Mouse (Mus musculus): ENCODE data around the gene Tecpr1. TPM values are rescaled to one million over a fixed set of nuclear protein-coding genes. Genes with fewer than 3 reads are reported as not detected.
A peak's percentile ranks its signal among the peaks of the same experiment; 100 is the strongest.

Tecpr1 gene
- polyA plus RNA-seq, 1 experiment from 2014 or later, result 21.2 TPM

- 17% methylated on average over 2 of the region's 2 CpGs for WGBS
- 0 out of 2 replicates have a peak, but pooled peaks cover 2% of the 10 kb centered on the region for H3K36me3 ChIP-seq
- H3K4me3 ChIP-seq (replicated peaks), result peak overlapping the region; percentile 90
- ATAC-seq (ENCODE audit: insufficient read depth, low FRiP score, low read depth), result no peak
- peak overlapping the region; percentile 71 for H3K4me2 ChIP-seq
- H3K9ac ChIP-seq, result no peak overlapping the region
- H3K4me1 ChIP-seq, result peaks cover 42% of the 10 kb centered on the region
- no peaks in the 10 kb centered on the region for H3K27me3 ChIP-seq (replicated peaks)
- no peaks in the 10 kb centered on the region for H3K9me3 ChIP-seq
- H3K27ac ChIP-seq, result 0 out of 2 replicates have a peak overlapping the region, but pooled peaks have one; percentile 22
Observed at GRCm38 (mm10) chr5:144258687-144259086, 35.3 kb upstream of the Tecpr1 start.

GRCm38 (mm10) chr5:144258131-144258611 is 34.8 kb upstream of the Tecpr1 start:
- peak overlapping the region; percentile 90 for H3K4me3 ChIP-seq (replicated peaks)
- no peak for ATAC-seq (ENCODE audit: insufficient read depth, low FRiP score, low read depth)
- H3K4me1 ChIP-seq, result peaks cover 42% of the 10 kb centered on the region
- no peaks in the 10 kb centered on the region for H3K36me3 ChIP-seq
- 0 out of 2 replicates have a peak overlapping the region, but pooled peaks have one; percentile 23 for H3K9ac ChIP-seq
- H3K4me2 ChIP-seq, result peak overlapping the region; percentile 71
- no peaks in the 10 kb centered on the region for H3K9me3 ChIP-seq
- 25% methylated on average over 13 of the region's 14 CpGs for WGBS
- H3K27me3 ChIP-seq (replicated peaks), result no peaks in the 10 kb centered on the region
- peak overlapping the region; percentile 22; the same call in 1 of the 2 replicates for H3K27ac ChIP-seq

- H3K4me2 ChIP-seq, result peak overlapping the region; percentile 71
- peaks cover 42% of the 10 kb centered on the region for H3K4me1 ChIP-seq
- H3K4me3 ChIP-seq (replicated peaks), result peak overlapping the region; percentile 90
- peak overlapping the region; percentile 20; the same call in 1 of the 2 replicates for H3K9ac ChIP-seq
- no peaks in the 10 kb centered on the region for H3K36me3 ChIP-seq
- H3K9me3 ChIP-seq, result no peaks in the 10 kb centered on the region
- WGBS, result 64% methylated on average over 3 of the region's 3 CpGs
- H3K27me3 ChIP-seq (replicated peaks), result no peaks in the 10 kb centered on the region
- peak overlapping the region; percentile 22; the same call in 1 of the 2 replicates for H3K27ac ChIP-seq
- ATAC-seq (ENCODE audit: insufficient read depth, low FRiP score, low read depth), result no peak
Observed at GRCm38 (mm10) chr5:144257451-144258110, 34.2 kb upstream of the Tecpr1 start.

GRCm38 (mm10) chr5:144256888-144257287 is 33.5 kb upstream of the Tecpr1 start:
- peak overlapping the region; percentile 90; the same call in 1 of the 2 replicates for H3K9ac ChIP-seq
- 6% methylated on average over 1 of the region's 1 CpGs for WGBS

GRCm38 (mm10) chr5:144256541-144256870 is 33.1 kb upstream of the Tecpr1 start:
- Histone ChIP-seq H3K36me3 (no peaks in the 10 kb centered on the region), H3K9me3 (no peaks in the 10 kb centered on the region), H3K27ac (peak overlapping the region; percentile 94), H3K9ac (peak overlapping the region; percentile 90), H3K27me3 (replicated peaks) (no peaks in the 10 kb centered on the region), H3K4me3 (replicated peaks) (peak overlapping the region; percentile 90), H3K4me2 (peak overlapping the region; percentile 71), H3K4me1 (peaks cover 42% of the 10 kb centered on the region)
- WGBS, result 7% methylated on average over 7 of the region's 7 CpGs
- ATAC-seq (ENCODE audit: insufficient read depth, low FRiP score, low read depth), result no peak

More at GRCm38 (mm10) chr5:144256888-144257287, 33.5 kb upstream of the Tecpr1 start:
- peak overlapping the region; percentile 71 for H3K4me2 ChIP-seq
- H3K4me3 ChIP-seq (replicated peaks), result peak overlapping the region; percentile 90
- no peaks in the 10 kb centered on the region for H3K9me3 ChIP-seq
- H3K4me1 ChIP-seq, result peaks cover 42% of the 10 kb centered on the region
- H3K27me3 ChIP-seq (replicated peaks), result no peaks in the 10 kb centered on the region
- H3K36me3 ChIP-seq, result no peaks in the 10 kb centered on the region
- no peak for ATAC-seq (ENCODE audit: insufficient read depth, low FRiP score, low read depth)
- peak overlapping the region; percentile 94 for H3K27ac ChIP-seq

GRCm38 (mm10) chr5:144255632-144256540 is 32.5 kb upstream of the Tecpr1 start:
- under 1% methylated on average over 40 of the region's 40 CpGs for WGBS
- Histone ChIP-seq H3K4me1 (peaks cover 42% of the 10 kb centered on the region), H3K4me2 (peak overlapping the region; percentile 71), H3K36me3 (no peaks in the 10 kb centered on the region), H3K9me3 (no peaks in the 10 kb centered on the region), H3K9ac (peak overlapping the region; percentile 90), H3K27me3 (replicated peaks) (no peaks in the 10 kb centered on the region), H3K27ac (peak overlapping the region; percentile 94), H3K4me3 (replicated peaks) (peak overlapping the region; percentile 90)
- ATAC-seq (ENCODE audit: insufficient read depth, low FRiP score, low read depth), result peak; percentile 19; the same call in 1 of the 2 replicates

- Histone ChIP-seq H3K9ac (peak overlapping the region; percentile 90), H3K4me1 (peaks cover 42% of the 10 kb centered on the region), H3K4me2 (peak overlapping the region; percentile 71), H3K27ac (peak overlapping the region; percentile 94), H3K27me3 (replicated peaks) (no peaks in the 10 kb centered on the region), H3K4me3 (replicated peaks) (peak overlapping the region; percentile 90), H3K9me3 (no peaks in the 10 kb centered on the region), H3K36me3 (no peaks in the 10 kb centered on the region)
- WGBS, result under 1% methylated on average over 71 of the region's 84 CpGs
- ATAC-seq (ENCODE audit: insufficient read depth, low FRiP score, low read depth), result peak; percentile 82
Observed at GRCm38 (mm10) chr5:144254811-144255631, 31.6 kb upstream of the Tecpr1 start.

GRCm38 (mm10) chr5:144254122-144254810 is 30.9 kb upstream of the Tecpr1 start:
- H3K4me2 ChIP-seq, result peak overlapping the region; percentile 71
- ATAC-seq (ENCODE audit: insufficient read depth, low FRiP score, low read depth), result peak; percentile 71
- H3K4me1 ChIP-seq, result peaks cover 36% of the 10 kb centered on the region
- 48% methylated on average over 16 of the region's 16 CpGs for WGBS
- peak overlapping the region; percentile 90 for H3K4me3 ChIP-seq (replicated peaks)
- peak overlapping the region; percentile 68 for H3K27ac ChIP-seq
- no peak overlapping the region for H3K9ac ChIP-seq
- H3K36me3 ChIP-seq, result no peaks in the 10 kb centered on the region
- H3K9me3 ChIP-seq, result no peaks in the 10 kb centered on the region
- H3K27me3 ChIP-seq (replicated peaks), result no peaks in the 10 kb centered on the region

GRCm38 (mm10) chr5:144253212-144253611 is 29.8 kb upstream of the Tecpr1 start:
- Histone ChIP-seq H3K4me1 (peaks cover 25% of the 10 kb centered on the region), H3K27me3 (replicated peaks) (no peaks in the 10 kb centered on the region), H3K27ac (no peak overlapping the region), H3K9ac (no peak overlapping the region), H3K4me3 (replicated peaks) (no peak overlapping the region), H3K36me3 (no peaks in the 10 kb centered on the region), H3K9me3 (no peaks in the 10 kb centered on the region), H3K4me2 (no peak overlapping the region)
- WGBS, result 63% methylated on average over 4 of the region's 4 CpGs
- ATAC-seq (ENCODE audit: insufficient read depth, low FRiP score, low read depth), result no peak

- WGBS, result 91% methylated on average over 13 of the region's 13 CpGs
- no peak overlapping the region for H3K4me2 ChIP-seq
- ATAC-seq (ENCODE audit: insufficient read depth, low FRiP score, low read depth), result no peak
- no peak overlapping the region for H3K4me3 ChIP-seq (replicated peaks)
- no peaks in the 10 kb centered on the region for H3K9me3 ChIP-seq
- no peaks in the 10 kb centered on the region for H3K36me3 ChIP-seq
- H3K9ac ChIP-seq, result no peak overlapping the region
- H3K27me3 ChIP-seq (replicated peaks), result no peaks in the 10 kb centered on the region
- H3K27ac ChIP-seq, result no peak overlapping the region
- peaks cover 13% of the 10 kb centered on the region for H3K4me1 ChIP-seq
Observed at GRCm38 (mm10) chr5:144251876-144252577, 28.6 kb upstream of the Tecpr1 start.

Measured in stomach, embryonic 15.5 days (tissue).